Mouse (Mus musculus) neural tube, embryonic 14.5 days (tissue): Measurements from ENCODE around the gene Ppid. TPM values are rescaled to one million over a fixed set of nuclear protein-coding genes. Genes with fewer than 3 reads are reported as not detected.

Experiments used
- ATAC-seq: fragments of 200-750 bp; cut with Nextera tagmentation; 2 replicates; pipeline ENCODE4 v1.8.0; 2017; ENCODE audit warnings: low read depth, mild to moderate bottlenecking, moderate TSS enrichment, moderate library complexity
- H3K27ac ChIP-seq: fragments of 300-500 bp; sonication (generic); 2 replicates; pipeline ENCODE4 v1.5.1; 2014; ENCODE audit warnings: low read depth, mild to moderate bottlenecking, control low read depth, low read length, moderate library complexity, mixed read lengths
- H3K27me3 ChIP-seq: fragments of 300-500 bp; sonication (generic); 2 replicates; pipeline ENCODE4 v1.6.1; 2014; ENCODE audit warnings: low read length; ENCODE audit not compliant: control insufficient read depth, insufficient read depth
- H3K36me3 ChIP-seq: fragments of 300-500 bp; sonication (generic); 2 replicates; pipeline ENCODE4 v1.6.1; 2014; ENCODE audit warnings: low read length, mixed read lengths; ENCODE audit not compliant: control insufficient read depth, insufficient read depth
- H3K4me1 ChIP-seq: fragments of 300-500 bp; sonication (generic); 2 replicates; pipeline ENCODE4 v1.6.1; 2014; ENCODE audit warnings: low read length; ENCODE audit not compliant: control insufficient read depth, insufficient read depth
- H3K4me2 ChIP-seq: fragments of 300-500 bp; sonication (generic); 2 replicates; pipeline ENCODE4 v1.6.1; 2014; ENCODE audit warnings: mild to moderate bottlenecking, low read depth, low read length, control low read depth
- H3K4me3 ChIP-seq: fragments of 300-500 bp; sonication (generic); 2 replicates; pipeline ENCODE4 v1.5.1; 2014; ENCODE audit warnings: low read depth, low read length, control low read depth, mixed read lengths
- H3K9ac ChIP-seq: fragments of 300-500 bp; sonication (generic); replicated peaks from 2 replicates; pipeline ENCODE4 v1.6.1; 2014; ENCODE audit warnings: low read depth, mild to moderate bottlenecking, control low read depth, low read length, mixed read lengths
- H3K9me3 ChIP-seq: fragments of 300-500 bp; sonication (generic); 2 replicates; pipeline ENCODE4 v1.6.1; 2016; ENCODE audit warnings: low read length; ENCODE audit not compliant: control insufficient read depth
- WGBS: fragments of 180-500 bp; shearing (Covaris S2); extraction: QIAGEN DNeasy Blood & Tissue Kit; methylation state at CpG from one replicate; pipeline ENCODE4 v1.1.7; 2014; 5-methylcytosine and 5-hydroxymethylcytosine counted together
- polyA plus RNA-seq: library from polyadenylated mRNA; unstranded; fragments of >200 nt; fragmentation: Nextera tagmentation; extraction: Ambion mirVana; gene quantifications from 2 replicates; pipeline ENCODE4 v1.2.1, GENCODE M21; 2014

The Ppid gene
- polyA plus RNA-seq: 157 and 164 TPM in 2 replicates

GRCm38 (mm10) chr3:79590863-79591792, at the start of gene Ppid:
Gene Ppid, plus strand, starts transcription at chr3:79591342.
- no peaks in the 10 kb centered on the region for H3K9me3 ChIP-seq
- WGBS: 3% methylated on average over 63 of the region's 63 CpGs
- peak; percentile 90 for ATAC-seq

DNA sequence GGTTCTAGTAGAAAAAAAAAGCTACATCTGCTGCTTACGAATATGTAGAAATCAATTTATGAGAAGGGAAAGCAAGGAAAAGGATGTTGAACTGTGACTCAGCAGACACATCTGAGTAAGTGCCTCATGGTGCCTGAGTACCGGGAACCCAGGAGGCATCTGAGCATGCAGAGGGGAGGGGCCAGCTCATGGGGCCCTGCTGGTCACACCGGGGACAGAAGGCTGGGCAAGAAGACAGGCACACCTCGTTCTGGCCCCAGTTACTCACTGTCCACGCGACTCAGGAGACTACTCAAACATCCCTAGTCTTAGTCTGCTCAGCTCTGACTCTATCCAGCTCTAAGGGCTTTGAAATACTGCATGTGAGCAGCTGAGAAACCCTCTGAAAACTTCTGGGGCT, 48.6 kb upstream of the Ppid start:
- no peak for ATAC-seq
- no peaks in the 10 kb centered on the region for H3K36me3 ChIP-seq

More at GRCm38 (mm10) chr3:79590863-79591792, at the start of gene Ppid:
- Histone ChIP-seq H3K36me3 (peaks cover 18% of the 10 kb centered on the region), H3K27me3 (no peaks in the 10 kb centered on the region), H3K9ac (peak within 1 kb of the TSS; percentile 72), H3K4me2 (peak within 1 kb of the TSS; percentile 91), H3K4me3 (peak within 1 kb of the TSS; percentile 83), H3K4me1 (peaks cover 5% of the 10 kb centered on the region; the same call in 1 of the 2 replicates), H3K27ac (peak within 1 kb of the TSS; percentile 58)

GRCm38 (mm10) chr3:79548681-79549437, 42.3 kb upstream of the Ppid start:
- Histone ChIP-seq H3K27ac (no peak overlapping the region), H3K4me2 (no peak overlapping the region), H3K9ac (no peak overlapping the region), H3K27me3 (no peaks in the 10 kb centered on the region), H3K4me1 (no peaks in the 10 kb centered on the region), H3K36me3 (no peaks in the 10 kb centered on the region), H3K9me3 (no peaks in the 10 kb centered on the region), H3K4me3 (no peak overlapping the region)
- 81% methylated on average over 17 of the region's 17 CpGs for WGBS
- ATAC-seq: no peak

More for the DNA sequence above, 48.6 kb upstream of the Ppid start:
- H3K9me3 ChIP-seq: no peaks in the 10 kb centered on the region
- WGBS: 36% methylated on average over 6 of the region's 6 CpGs
- no peak overlapping the region for H3K27ac ChIP-seq
- no peak overlapping the region for H3K4me2 ChIP-seq
- H3K9ac ChIP-seq: no peak overlapping the region
- H3K4me1 ChIP-seq: no peaks in the 10 kb centered on the region
- no peaks in the 10 kb centered on the region for H3K27me3 ChIP-seq
- no peak overlapping the region for H3K4me3 ChIP-seq

- no peak overlapping the region for H3K27ac ChIP-seq
- H3K27me3 ChIP-seq: no peaks in the 10 kb centered on the region
- no peak for ATAC-seq
- no peak overlapping the region for H3K9ac ChIP-seq
- H3K4me3 ChIP-seq: no peak overlapping the region
- no peaks in the 10 kb centered on the region for H3K9me3 ChIP-seq
- H3K4me2 ChIP-seq: no peak overlapping the region
- no peaks in the 10 kb centered on the region for H3K4me1 ChIP-seq
- WGBS: 95% methylated on average over 8 of the region's 8 CpGs
- H3K36me3 ChIP-seq: no peaks in the 10 kb centered on the region
Observed at GRCm38 (mm10) chr3:79549751-79550393, 41.3 kb upstream of the Ppid start.

GRCm38 (mm10) chr3:79551826-79552552, 39.2 kb upstream of the Ppid start:
- H3K27ac ChIP-seq: no peak overlapping the region
- ATAC-seq: no peak
- no peaks in the 10 kb centered on the region for H3K27me3 ChIP-seq
- WGBS: 83% methylated on average over 10 of the region's 10 CpGs
- H3K4me2 ChIP-seq: no peak overlapping the region
- no peaks in the 10 kb centered on the region for H3K9me3 ChIP-seq
- no peak overlapping the region for H3K9ac ChIP-seq
- no peaks in the 10 kb centered on the region for H3K4me1 ChIP-seq
- H3K36me3 ChIP-seq: no peaks in the 10 kb centered on the region
- no peak overlapping the region for H3K4me3 ChIP-seq

GRCm38 (mm10) chr3:79553779-79554178, 37.4 kb upstream of the Ppid start:
- Histone ChIP-seq H3K27ac (no peak overlapping the region), H3K4me1 (no peaks in the 10 kb centered on the region), H3K27me3 (no peaks in the 10 kb centered on the region), H3K4me3 (no peak overlapping the region), H3K9ac (no peak overlapping the region), H3K9me3 (no peaks in the 10 kb centered on the region), H3K4me2 (no peak overlapping the region), H3K36me3 (no peaks in the 10 kb centered on the region)
- 90% methylated on average over 3 of the region's 3 CpGs for WGBS
- no peak for ATAC-seq

DNA sequence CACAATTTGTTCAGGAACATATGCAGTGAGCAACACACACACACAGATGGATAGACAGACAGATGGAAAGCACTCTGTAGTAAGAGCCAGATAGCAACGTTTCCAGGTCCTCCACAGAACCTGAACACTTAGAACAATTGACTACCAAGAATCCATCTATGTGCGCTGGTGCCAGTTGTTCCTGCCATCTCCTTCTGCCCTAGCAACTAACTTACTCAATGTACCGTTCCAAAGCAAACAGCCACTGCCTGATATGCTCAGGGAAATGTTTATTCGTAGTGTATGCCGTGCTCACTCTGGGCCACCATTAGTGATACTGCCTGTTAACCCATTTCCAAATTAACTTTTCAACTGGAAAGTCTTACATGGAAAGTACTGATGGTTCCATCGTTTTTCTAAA, 36.1 kb upstream of the Ppid start:
- Histone ChIP-seq H3K27me3 (no peaks in the 10 kb centered on the region), H3K4me3 (no peak overlapping the region), H3K4me1 (no peaks in the 10 kb centered on the region), H3K36me3 (no peaks in the 10 kb centered on the region), H3K27ac (no peak overlapping the region), H3K9me3 (no peaks in the 10 kb centered on the region), H3K4me2 (no peak overlapping the region), H3K9ac (no peak overlapping the region)
- ATAC-seq: no peak
- 91% methylated on average over 6 of the region's 6 CpGs for WGBS

GRCm38 (mm10) chr3:79559021-79559772, 31.9 kb upstream of the Ppid start:
- 63% methylated on average over 9 of the region's 9 CpGs for WGBS
- peak; percentile 79 for ATAC-seq
- H3K4me1 ChIP-seq: no peaks in the 10 kb centered on the region
- H3K4me3 ChIP-seq: no peak overlapping the region
- no peak overlapping the region for H3K4me2 ChIP-seq
- peak overlapping the region; percentile 55 for H3K27ac ChIP-seq
- no peak overlapping the region for H3K9ac ChIP-seq
- no peaks in the 10 kb centered on the region for H3K9me3 ChIP-seq
- H3K27me3 ChIP-seq: no peaks in the 10 kb centered on the region
- no peaks in the 10 kb centered on the region for H3K36me3 ChIP-seq
